Mouse (Mus musculus): Measurements from ENCODE around the gene Rerg. TPM values are rescaled to one million over a fixed set of nuclear protein-coding genes. Genes with fewer than 3 reads are reported as not detected.
A peak's percentile ranks its signal among the peaks of the same experiment; 100 is the strongest.

Rerg gene
- total RNA-seq (2021) = 10 to 100 TPM; 42.1 to 47.8 TPM
- long read RNA-seq, experiment 1, transcript Rerg-202 (5 exons, 2,262 nt) = major isoform, 63 of 75 reads
- long read RNA-seq, experiment 1, partial matches to known transcripts = 0 of 75 reads
- long read RNA-seq, experiment 1, other reads (novel, unspliced or antisense) = 10 of 75 reads
- long read RNA-seq, experiment 2, transcript Rerg-202 (5 exons, 2,262 nt) = major isoform, 85 of 96 reads
- long read RNA-seq, experiment 2, partial matches to known transcripts = 2 of 96 reads
- long read RNA-seq, experiment 2, other reads (novel, unspliced or antisense) = 9 of 96 reads

DNA sequence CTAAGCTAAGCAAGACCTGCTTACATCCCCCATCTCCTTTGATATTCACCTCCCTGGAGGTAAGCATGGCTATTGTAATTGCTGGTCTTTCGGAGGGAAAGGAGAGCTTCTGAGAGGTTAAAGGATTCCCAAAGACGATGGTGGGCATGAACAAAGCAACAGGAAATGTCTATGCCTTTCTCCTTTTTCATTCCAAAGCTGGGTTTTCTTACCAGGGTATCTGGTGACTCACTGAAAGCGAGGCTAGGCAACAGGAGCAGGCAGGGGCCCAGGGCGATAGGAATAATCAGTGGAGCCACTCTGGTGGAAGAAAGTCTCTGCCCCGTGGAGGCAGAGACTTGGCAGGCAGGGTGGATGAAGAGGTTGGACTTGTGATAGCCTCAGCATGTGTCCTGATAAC is at the start of gene Rerg:
Gene Rerg, minus strand, starts transcription at position 272 of the 400 bp plus-strand sequence.
- DNase-seq (ENCODE audit: low spot score in 2 of 2) = no peak

DNA sequence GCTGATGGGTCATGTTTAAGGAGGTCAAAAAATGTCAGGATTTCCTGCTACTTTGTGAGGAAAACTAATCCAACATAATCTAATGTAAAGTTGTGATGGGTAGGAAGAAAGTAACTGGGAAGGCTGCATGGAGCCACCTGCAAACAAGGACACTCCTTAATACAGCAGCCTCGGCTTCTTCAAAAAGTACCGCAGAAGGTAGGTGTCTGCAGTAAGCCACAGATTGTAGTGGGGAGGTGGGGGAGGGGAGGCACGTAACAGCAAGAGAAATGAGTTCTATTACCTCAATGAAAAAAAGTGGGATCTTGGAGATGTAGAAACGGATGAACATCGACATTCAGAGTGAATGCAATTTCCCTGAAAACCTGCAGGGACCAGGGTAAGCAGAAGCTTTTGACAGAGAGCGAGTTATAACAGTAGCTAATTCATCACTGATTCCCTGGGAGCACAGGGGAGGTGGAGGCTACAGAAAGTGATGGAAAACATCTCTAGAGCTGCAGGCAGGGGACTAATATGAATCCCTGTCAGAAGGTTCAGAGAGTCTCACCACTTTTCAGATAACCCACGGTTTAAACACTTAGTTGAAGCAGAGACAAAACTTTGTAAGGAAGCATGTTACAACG is 47.7 kb upstream of the Rerg start:
- DNase-seq (ENCODE audit: low spot score in 2 of 2) = no peak

DNA sequence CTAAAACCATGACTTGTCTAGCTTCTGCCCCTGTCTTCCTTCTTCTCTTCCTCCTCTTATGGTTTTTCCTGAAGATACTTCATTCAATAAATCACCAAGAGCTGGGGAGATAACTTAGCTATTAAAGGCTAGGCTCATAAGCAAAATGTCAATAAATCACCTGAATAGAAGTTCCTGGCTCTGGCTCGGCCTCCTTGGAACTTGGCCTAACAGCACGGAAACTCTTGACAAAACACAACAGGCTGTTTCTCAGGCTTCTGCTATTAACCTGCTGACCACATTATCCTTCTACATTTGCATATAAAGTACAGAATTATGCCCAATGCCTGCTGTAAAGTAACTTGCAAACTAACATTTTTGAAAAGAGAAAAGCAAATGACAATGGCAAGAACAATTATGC is 41.1 kb upstream of the Rerg start:
- DNase-seq (ENCODE audit: low spot score in 2 of 2) = no peak

DNA sequence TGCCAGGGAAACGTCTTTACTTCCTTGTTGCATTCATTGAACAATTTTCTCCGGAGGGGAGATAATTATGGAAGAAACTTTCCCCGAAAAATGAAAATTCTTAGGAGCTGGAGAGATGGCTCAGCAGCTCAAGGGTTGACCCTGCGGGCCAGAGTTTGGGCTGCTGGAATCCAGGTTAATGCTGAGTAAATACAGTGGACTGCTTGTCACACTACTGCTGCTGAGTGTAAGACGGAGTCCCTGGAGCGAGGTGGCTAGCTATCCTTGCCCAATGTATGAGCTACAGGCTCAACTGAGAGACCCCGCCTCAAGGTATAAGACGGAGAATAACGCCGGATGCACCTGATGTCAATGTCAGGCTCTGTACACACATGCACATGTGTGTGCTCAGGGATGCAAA is 40.7 kb upstream of the Rerg start:
- no peak for DNase-seq (ENCODE audit: low spot score in 2 of 2)

DNA sequence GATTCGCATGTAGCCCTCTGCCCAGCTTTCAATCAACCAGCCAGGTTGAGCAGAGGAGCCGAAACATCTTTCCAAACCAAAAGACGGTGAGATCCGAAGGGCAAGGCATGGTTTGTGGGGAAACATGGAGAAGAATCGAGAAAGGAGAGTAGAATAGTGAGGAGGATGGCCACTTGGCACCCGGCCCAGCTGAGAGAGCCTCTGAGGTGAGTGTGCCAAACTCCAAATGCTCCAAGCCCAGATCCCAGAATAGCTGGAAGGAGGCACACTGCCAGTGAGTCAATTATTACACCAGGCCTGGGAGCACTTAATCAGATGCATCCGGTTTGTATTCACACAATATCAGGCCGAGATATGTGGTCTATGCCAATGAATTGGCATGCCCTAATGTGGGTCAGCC is 39.7 kb upstream of the Rerg start:
- peak; percentile 57 to 78 for DNase-seq (ENCODE audit: low spot score in 2 of 2)

DNA sequence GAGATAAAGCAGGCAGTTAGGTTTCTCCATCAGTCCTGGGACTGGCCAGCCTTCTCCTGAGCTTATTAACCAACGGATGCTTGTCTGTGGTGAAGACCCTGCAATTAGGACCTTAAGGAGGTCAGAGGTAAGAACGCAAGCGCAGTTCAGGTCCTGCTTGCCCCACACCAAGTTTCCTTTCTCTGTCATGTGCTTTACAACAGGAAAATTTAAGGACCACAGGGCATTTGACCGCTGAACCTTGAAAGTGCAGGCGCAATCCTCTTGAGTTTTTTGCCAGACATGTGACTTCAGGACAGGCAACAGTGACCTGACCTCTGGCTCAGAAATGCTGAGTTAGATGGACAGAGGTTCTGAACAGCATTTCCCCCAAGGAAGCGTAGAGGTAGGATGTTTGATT is 36.8 kb upstream of the Rerg start:
- DNase-seq (ENCODE audit: low spot score in 2 of 2) = peak in 1 of 2 experiments; percentile 0

DNA sequence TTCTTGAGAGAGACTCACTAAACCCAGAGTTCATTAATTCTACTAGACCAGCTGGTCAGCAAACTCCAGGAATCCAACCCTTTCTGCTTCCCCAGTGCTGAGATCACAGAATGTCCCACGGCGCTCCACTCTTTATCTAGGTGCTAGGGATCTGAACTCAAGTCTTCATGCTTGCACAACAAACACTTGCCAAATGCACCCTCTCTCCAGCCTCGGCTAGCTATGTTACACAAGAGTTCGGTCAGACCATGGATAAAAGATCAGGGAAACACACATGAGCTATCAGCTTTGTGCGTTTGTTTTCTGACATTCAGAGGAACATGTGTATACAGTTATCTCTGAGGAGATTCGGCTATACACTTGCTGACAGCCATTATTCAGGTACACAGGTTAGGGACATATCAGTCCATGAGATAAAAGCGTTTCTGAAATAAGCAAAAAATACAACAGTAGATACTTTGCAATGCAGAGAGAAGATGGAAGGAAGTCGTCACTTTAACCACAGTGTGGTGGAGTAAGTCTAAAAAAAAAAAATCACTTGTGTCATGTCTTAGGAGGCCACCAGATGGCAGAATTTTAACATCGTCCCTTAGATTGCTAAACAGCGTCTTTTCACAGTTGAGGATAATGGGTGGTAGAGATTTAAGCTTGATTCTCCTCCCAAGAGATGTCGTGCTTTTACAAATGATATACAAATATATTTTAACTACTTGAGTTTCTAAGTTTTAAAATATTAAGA is 35.5 kb upstream of the Rerg start:
- peak; percentile 18 to 64 for DNase-seq (ENCODE audit: low spot score in 2 of 2)

DNA sequence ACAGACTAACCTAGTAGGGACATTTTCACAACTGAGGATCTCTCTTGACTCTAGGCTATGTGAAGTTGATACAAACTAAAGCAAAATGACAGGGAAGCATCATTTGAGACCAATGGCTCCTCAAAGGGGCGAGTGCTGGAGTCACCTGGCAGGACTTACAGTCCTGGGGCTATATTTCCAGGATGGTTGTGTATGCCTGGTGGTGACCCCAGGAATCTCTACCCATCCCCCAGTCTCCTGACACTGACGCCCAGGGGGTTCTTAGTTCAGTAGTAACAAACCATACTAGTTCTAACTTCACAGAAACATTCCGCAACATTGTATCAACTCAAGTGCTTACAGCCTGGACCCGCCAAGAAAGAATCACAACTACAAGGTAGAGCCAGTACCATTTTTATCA is 32.4 kb upstream of the Rerg start:
- DNase-seq (ENCODE audit: low spot score in 2 of 2) = no peak

DNA sequence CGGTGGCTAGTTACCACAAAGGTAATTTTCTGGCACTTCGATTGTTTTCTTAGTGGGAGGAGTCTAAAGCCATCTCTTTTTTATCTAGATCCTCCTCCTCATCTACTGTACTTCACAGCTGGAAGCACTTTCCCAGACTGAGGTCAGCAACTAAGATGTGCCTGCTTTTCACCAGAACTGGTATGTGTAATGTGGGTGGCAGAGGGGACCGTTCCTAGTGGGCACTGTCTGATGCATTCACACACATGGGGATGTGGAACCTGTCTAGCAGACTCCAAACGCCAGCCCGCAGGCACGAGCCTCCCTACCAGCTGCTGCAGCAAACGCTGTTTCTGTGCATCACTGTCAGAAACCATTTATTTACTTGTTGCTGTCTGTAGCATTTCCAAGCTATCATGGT is 31.3 kb upstream of the Rerg start:
- DNase-seq (ENCODE audit: low spot score in 2 of 2) = peak in 1 of 2 experiments; percentile 0

DNA sequence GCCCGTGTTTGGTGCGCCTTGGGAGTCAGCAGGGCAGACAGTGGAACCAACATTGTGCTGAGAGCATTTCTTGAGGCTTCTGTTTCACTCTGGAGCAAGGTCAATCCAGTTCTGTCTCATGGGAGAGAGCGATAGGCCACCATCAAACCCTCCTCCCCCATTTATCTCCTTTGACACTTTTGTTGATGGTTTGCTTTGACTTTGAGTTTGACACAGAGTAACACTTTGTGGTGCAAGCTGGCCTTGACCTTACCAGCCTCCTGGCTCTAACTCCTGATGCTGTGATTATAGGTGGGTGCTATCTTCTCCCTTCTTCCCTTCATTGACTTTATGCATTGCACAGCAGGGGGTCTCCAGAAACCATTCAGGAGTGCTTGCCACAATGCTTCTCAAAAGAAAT is 30.9 kb upstream of the Rerg start:
- peak in 1 of 2 experiments; percentile 0 for DNase-seq (ENCODE audit: low spot score in 2 of 2)

DNA sequence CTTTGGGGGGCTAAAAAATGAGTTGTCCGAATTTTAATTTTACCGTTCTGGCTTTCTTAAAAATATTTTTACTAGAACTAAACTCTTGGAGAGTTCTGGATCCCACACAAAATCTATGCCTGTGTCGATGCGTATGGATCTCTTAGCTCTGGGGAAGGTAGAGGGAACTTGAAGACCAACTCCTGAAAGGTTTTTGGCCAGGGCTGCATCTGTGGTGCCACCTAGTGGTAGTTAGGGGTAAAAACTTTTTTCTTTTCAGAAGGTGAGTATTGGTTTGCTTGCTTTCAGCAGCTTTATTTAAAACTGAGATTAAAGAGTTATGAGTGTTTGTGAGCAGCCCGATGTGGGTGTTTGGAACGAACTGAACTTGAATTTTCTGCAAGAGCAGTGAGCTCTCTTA is 21.8 kb upstream of the Rerg start:
- peak in 1 of 2 experiments; percentile 64 for DNase-seq (ENCODE audit: low spot score in 2 of 2)

DNA sequence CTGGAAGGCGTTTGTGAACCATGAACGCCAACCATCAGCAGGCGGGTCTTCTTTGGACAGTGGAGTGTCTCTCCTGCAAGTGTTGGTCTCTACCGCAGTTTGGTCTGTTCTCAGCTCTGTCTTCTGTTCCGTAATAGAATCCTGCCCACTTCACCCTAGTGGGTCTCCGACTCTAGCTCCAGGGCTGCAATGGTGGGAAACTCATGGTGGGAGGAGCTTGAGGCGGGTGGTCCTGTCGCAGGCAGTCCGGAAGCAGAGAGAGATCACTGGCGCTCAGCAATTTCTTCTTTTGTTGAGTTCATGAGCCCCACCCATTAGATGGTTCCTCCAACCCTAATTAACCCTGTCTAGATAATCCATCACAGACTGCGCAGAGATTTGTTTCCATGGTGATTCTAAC is 20.7 kb upstream of the Rerg start:
- DNase-seq (ENCODE audit: low spot score in 2 of 2) = no peak

DNA sequence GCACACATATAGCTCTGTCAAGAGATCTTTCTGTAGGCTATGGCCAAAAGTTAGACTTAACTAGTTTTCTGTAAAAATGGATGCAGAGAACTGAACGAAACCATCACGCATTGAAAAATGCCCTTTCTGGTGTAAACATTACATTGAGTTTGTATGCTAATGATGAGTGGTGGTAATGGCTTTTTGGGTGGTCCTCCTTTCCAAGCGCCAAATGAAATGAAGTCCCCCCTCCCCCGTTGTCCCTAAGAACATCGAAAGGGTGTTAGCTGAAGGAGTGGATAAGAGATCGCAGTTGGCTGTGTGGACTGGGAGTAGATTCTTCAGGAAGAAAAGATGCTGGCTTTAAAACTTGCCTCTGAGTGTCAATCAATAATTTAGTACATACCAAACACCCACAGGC is 20.3 kb upstream of the Rerg start:
- no peak for DNase-seq (ENCODE audit: low spot score in 2 of 2)

DNA sequence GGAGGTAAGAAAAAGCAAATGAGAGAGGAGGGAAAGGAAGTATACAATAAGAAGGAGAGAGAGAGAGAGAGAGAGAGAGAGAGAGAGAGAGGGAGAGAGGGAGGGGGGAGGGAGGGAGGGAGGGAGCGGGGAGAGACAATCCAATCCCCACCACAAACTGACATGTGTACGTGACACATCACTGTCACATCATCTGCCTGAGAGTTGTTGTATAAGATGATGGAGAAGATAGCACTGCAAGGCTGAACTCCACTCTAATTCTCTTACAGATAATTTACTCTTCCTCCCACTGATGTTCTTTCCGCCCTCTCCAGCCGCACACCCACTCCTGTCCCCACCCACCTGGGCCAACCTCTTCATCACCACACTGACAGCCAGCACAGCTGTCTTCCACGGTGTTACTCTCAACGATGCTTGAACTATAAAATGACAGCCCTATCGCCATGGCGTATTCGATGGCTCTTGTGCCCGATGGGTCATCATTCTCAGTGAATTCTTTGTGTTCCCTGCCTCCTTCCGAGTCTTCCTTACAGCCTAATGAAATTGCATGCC is 18.2 kb upstream of the Rerg start:
- no peak for DNase-seq (ENCODE audit: low spot score in 2 of 2)

DNA sequence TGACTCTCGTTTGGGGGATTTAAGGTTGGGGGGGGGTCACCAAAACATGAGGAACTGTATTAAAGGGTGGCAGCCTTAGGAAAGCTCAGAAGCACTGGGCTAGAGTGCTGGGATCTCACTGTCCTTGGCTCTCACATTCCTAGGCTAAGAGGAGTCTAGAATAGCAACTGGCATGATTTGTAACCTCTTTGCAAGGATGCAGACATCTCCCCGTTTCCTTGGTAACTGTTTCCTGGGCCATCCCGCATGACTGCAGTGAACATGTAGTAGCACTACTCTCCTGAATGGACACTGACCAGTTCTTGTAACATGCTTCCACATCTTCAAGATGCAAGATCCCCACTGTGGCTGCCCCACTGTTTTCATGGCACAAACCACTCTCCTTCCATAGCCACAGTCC is 17.1 kb upstream of the Rerg start:
- DNase-seq (ENCODE audit: low spot score in 2 of 2) = no peak

DNA sequence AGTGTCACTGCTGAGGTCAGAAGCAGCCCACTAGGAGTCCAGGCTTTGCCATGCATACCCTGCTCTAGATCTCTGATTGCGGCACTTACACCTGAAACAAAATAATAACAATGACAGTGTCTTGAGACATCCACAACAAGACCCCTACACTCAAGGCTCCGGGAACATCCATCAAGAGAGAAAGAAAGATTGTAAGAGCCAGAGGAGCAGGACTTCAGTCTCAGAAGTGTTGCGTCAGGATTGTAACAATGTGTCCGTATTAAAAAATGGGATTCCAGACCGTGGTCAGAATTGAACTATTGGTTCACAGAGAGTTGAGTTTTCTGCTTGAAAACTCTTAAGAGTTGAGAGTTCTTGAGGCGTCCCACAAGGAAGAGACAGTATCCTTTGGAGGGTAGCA is 10.3 kb upstream of the Rerg start:
- DNase-seq (ENCODE audit: low spot score in 2 of 2) = no peak

DNA sequence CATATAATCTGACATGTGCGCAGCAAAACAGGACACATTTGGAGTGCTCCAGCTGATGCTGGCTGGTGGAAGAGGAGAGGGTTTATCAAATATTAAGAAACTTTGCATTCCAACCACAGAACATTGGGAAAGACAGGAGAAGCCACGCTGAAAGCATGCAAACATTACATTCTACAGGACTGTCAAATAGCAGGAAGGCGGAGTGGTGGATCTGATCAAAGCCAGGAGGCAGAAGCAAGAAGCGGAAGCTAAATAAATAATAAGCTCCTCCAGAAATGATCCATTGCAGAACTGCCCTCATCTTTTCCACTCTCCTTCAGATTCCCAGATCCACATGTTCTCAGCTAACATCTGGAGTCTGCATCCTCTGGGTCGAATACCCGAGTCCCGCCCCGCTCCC is 9.8 kb upstream of the Rerg start:
- no peak for DNase-seq (ENCODE audit: low spot score in 2 of 2)

DNA sequence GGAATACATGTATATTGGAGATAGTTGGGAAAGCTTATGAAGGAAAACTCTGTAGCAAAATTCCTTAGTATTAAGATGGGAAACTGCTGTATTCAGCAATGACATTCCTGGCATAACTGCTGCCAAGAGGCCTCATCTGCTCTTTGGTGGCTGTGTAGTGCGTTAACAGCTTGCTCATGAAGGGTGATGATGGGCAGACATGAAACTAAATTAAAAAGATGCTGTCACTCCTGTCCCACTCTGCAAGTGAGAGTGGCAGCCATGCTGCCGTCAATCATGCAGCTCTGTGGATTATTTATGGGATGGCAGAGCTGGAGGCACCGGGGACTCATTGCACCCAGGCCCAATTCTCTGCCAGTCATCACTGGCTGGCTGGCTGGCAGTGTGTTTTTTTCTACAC is 8.7 kb upstream of the Rerg start:
- DNase-seq (ENCODE audit: low spot score in 2 of 2) = peak in 1 of 2 experiments; percentile 47

DNA sequence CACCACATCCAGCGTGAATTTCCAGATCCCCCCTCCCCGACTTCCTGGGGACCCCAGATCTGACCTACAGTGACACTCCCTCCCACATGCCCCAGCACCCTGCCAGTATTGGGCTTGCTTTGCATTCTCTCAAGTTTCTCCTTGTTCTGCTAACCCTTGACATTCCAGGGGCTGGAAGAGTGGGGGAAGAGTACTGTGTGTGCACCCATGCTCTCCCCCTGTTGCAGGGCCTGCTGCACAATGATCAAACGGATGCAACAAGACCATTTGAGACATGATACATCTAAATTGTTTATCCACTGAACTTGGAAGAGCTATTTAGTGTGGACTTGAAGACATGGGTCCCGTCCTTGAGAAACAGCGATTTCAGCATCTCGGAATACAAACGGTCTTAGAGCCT is 349 bp upstream of the Rerg start:
- no peak for DNase-seq (ENCODE audit: low spot score in 2 of 2)

DNA sequence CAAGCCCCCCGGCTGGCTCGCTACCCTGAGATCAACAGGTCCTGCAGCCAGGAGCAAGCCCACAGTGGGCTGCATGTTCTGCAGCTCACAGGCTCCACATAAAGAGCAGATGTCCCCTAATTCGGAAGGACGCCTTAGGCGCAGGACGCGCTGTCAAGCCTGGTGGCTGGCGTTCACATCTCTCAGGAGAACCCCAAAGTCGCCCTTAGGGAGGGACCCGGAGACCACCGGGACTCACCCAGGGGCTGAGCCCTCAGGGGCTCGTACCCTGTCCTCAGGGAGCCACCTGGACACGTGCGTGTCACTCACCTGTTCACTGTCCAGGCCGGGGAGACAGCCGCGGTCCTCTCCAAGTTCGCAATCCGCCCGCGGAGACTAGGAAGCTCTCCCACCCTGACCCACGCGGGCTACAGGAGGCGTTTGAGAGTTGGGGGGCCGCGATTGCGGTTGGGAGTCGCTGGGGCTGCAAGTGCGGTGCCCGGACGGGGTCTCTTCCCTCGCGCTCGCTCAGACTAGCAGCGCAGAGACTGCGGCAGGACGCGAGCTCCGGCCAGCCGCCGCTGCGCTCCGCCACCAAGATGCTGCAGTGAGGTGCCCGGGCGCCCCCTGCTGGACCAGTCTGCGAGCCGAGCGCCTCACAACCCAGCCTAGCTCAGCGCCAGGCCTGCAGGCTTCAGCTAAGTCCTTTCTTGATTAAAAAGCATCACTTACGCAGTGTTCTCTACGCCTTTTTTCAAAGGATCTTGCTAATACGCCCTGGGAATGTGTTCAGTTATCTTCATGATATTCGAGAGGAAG is 927 bp downstream of the Rerg start:
- DNase-seq (ENCODE audit: low spot score in 2 of 2) = peak; percentile 93 to 96

DNA sequence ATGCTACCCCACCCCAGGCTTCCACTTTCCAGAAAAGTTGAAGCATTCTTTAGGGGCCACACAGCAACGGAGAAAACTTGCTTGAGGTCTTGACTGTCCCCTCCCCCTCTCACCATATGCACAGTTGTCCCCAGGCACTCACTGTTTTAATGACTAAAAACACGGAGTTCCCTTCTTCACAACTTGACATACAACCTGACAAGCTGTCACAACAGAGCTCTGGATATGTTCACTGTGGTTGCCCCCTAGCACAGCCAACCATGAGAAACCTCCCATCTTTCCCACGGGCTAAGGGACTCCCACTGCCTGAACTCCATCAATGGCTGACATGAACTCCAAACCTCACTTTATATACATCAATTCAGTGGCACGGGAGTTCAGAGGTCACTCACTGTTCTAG is 3.5 kb downstream of the Rerg start:
- no peak for DNase-seq (ENCODE audit: low spot score in 2 of 2)
